Mouse (Mus musculus): ENCODE data around the gene Adck2. TPM values are rescaled to one million over a fixed set of nuclear protein-coding genes. Genes with fewer than 3 reads are reported as not detected.

The Adck2 gene
- total and polyA plus RNA-seq, 3 experiments, result 4.8 to 17.7 (median 16.5) TPM

DNA sequence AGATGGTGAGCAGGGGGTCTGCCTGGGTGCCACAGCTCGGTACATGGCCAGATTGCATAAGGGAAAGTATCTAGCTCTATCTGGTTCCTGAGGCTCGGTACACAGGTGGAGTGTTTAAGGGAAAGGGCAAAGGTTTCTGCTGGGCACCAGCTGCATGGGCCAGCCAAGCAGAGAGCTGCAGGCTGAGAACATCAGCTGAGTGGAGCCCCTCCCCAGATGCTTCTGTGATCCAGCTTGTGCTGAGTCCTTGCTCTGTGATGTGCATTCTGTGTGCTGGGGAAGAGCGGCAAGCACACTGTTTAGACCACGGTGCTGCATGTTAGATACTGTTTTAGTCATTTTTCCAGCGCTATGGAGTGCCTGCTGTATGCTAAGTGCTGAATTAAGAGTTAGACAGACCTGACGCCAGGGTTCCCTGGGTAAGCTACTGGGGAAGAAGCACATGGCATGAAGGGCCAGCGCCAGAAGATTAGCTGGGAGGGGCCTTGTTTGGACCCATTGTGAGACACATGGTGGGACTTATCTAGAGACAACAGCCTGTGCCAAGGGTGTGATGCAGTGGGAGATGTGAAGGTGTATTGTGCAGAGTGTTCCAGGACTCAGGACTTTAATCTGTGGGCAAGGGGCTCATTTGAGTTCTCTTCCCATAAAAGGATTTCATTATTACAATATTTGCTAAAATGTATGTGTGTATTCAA, 7.6 kb downstream of the Adck2 start:
- no peak for DNase-seq (ENCODE audit: extremely low read depth)
- in situ Hi-C loops (cut with MboI; ENCODE audit: low pct_ligation_motif_present, low pct_unique_long_range_greater_than_20kb, low sequenced_read_pairs) (no loop called here), dilution Hi-C loops (cut with MboI; ENCODE audit: extremely low pct_ligation_motif_present, extremely low pct_unique_long_range_greater_than_20kb, low sequenced_read_pairs) (no loop called here)
- H3K36me3 ChIP-seq (replicated peaks in 1 of 2; ENCODE audit: control insufficient read depth in 1 of 2, insufficient read depth in 1 of 2, low read length in 1 of 2), result peaks cover 28 to 89% of the 10 kb centered on the region in 2 experiments
- no peak overlapping the region for H3K9ac ChIP-seq (ENCODE audit: insufficient read depth, low read depth)
- peaks cover 0 to 4% of the 10 kb centered on the region in 2 experiments; a peak in 1 of 4 replicates for H3K4me1 ChIP-seq (ENCODE audit: control insufficient read depth in 1 of 2, insufficient read depth in 2 of 2)
- no peak overlapping the region for H3K27ac ChIP-seq (ENCODE audit: insufficient read depth, low read depth)
- H3K4me2 ChIP-seq (ENCODE audit: insufficient read depth, low read depth, poor library complexity, severe bottlenecking), result no peak overlapping the region
- H3K79me2 ChIP-seq (replicated peaks; ENCODE audit: control insufficient read depth, extremely low read depth, insufficient read depth, poor library complexity, severe bottlenecking), result no peaks in the 10 kb centered on the region
- no peaks in the 10 kb centered on the region for H3K9me3 ChIP-seq (replicated peaks; ENCODE audit: low read length)
- H3K4me3 ChIP-seq (replicated peaks in 1 of 3; ENCODE audit: low read depth in 2 of 3, low read length in 2 of 3, poor library complexity in 1 of 3), result no peak overlapping the region
- H3K27me3 ChIP-seq (replicated peaks), result no peaks in the 10 kb centered on the region
- TF ChIP-seq ZMIZ1 (IDR thresholded peaks at IDR 0.05; ENCODE audit: low read depth, low read length), result no peak
- no peak for TF ChIP-seq SMC3 (IDR thresholded peaks at IDR 0.05; ENCODE audit: low read depth, low read length)
- TF ChIP-seq RAD21 (IDR thresholded peaks at IDR 0.05; ENCODE audit: low read depth, low read length), result no peak
- TF ChIP-seq PAX5 (IDR thresholded peaks at IDR 0.05; ENCODE audit: low read length), result no peak
- no peak for TF ChIP-seq TBP (conservative IDR thresholded peaks at IDR 0.05; ENCODE audit: low read depth, low read length)
- TF ChIP-seq MYC (IDR thresholded peaks at IDR 0.05; ENCODE audit: low read depth, low read length), result no peak
- no peak for TF ChIP-seq SIN3A (IDR thresholded peaks at IDR 0.05; ENCODE audit: low read length)
- TF ChIP-seq ZC3H11A (IDR thresholded peaks at IDR 0.05; ENCODE audit: low read depth, low read length), result no peak
- TF ChIP-seq MAFK (IDR thresholded peaks at IDR 0.05; ENCODE audit: insufficient replicate concordance, low read length), result no peak

DNA sequence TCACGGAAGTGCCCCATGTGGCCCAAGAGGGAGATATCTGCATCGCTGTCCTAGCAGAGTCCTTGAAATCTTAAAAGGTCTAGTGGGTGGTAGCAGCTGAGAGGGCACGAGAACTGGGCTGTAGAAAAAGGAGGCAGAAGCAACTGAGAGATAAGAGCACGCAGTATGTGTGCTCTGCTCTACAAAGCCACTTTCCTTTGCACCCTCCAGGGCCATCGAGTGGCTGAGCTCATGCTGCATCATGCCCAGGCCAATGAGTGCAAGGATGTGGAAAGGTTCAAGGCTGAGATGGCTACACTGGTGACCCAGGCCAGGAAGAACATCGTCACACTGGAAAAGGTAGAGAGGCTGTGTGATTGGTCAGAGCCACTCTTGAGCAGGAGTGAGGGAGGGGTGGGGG, 11.8 kb downstream of the Adck2 start, which contains the start of gene Gm42420:
Gm42420 (plus strand) TSS at position 237 of the 400 bp plus-strand sequence.
- H3K4me3 ChIP-seq (replicated peaks in 1 of 3; ENCODE audit: low read depth in 2 of 3, low read length in 2 of 3, poor library complexity in 1 of 3), result no peak within 1 kb of the TSS
- H3K9me3 ChIP-seq (replicated peaks; ENCODE audit: low read length), result no peaks in the 10 kb centered on the region
- peaks cover 28 to 87% of the 10 kb centered on the region in 2 experiments for H3K36me3 ChIP-seq (replicated peaks in 1 of 2; ENCODE audit: control insufficient read depth in 1 of 2, insufficient read depth in 1 of 2, low read length in 1 of 2)
- no peak for TF ChIP-seq TCF12 (IDR thresholded peaks at IDR 0.05; ENCODE audit: low read depth, low read length)
- dilution Hi-C loops (cut with MboI; ENCODE audit: extremely low pct_ligation_motif_present, extremely low pct_unique_long_range_greater_than_20kb, low sequenced_read_pairs) (no loop called here), in situ Hi-C loops (cut with MboI; ENCODE audit: low pct_ligation_motif_present, low pct_unique_long_range_greater_than_20kb, low sequenced_read_pairs) (no loop called here)
- H3K27ac ChIP-seq (ENCODE audit: insufficient read depth, low read depth), result no peak within 1 kb of the TSS
- H3K9ac ChIP-seq (ENCODE audit: insufficient read depth, low read depth), result no peak within 1 kb of the TSS
- H3K79me2 ChIP-seq (replicated peaks; ENCODE audit: control insufficient read depth, extremely low read depth, insufficient read depth, poor library complexity, severe bottlenecking), result no peaks in the 10 kb centered on the region
- no peak for DNase-seq (ENCODE audit: extremely low read depth)
- H3K27me3 ChIP-seq (replicated peaks), result no peaks in the 10 kb centered on the region
- no peak within 1 kb of the TSS for H3K4me2 ChIP-seq (ENCODE audit: insufficient read depth, low read depth, poor library complexity, severe bottlenecking)
- H3K4me1 ChIP-seq (ENCODE audit: control insufficient read depth in 1 of 2, insufficient read depth in 2 of 2), result no peaks in the 10 kb centered on the region

DNA sequence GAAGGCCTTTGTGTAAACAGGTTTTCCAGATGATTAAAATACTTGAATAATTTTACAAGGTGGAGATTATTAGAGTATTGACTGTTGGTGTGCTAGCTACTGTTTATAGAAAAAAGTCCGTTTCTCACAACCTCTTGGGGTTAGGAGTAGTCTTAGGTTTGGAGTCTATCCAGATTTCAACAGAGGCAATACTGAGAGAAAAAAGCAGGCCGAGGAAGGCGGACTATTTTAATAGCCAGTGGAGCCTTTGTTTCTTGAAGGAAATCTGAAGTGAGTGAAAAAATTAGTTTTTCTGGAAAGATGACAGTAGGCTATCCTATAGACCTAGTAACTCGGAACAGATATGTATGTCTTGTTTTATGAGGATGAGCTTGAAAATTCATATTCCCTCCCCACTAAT, 17.8 kb downstream of the Adck2 start:
- in situ Hi-C loops (cut with MboI; ENCODE audit: low pct_ligation_motif_present, low pct_unique_long_range_greater_than_20kb, low sequenced_read_pairs) (no loop called here), dilution Hi-C loops (cut with MboI; ENCODE audit: extremely low pct_ligation_motif_present, extremely low pct_unique_long_range_greater_than_20kb, low sequenced_read_pairs) (no loop called here)
- no peaks in the 10 kb centered on the region for H3K9me3 ChIP-seq (replicated peaks; ENCODE audit: low read length)
- 0 out of 2 replicates have a peak overlapping the region, but pooled peaks have one; percentile 79 for H3K9ac ChIP-seq (ENCODE audit: insufficient read depth, low read depth)
- no peak overlapping the region for H3K27ac ChIP-seq (ENCODE audit: insufficient read depth, low read depth)
- peaks cover 4 to 24% of the 10 kb centered on the region in 2 experiments; a peak in 2 of 4 replicates for H3K4me1 ChIP-seq (ENCODE audit: control insufficient read depth in 1 of 2, insufficient read depth in 2 of 2)
- peaks cover 5 to 55% of the 10 kb centered on the region in 2 experiments for H3K36me3 ChIP-seq (replicated peaks in 1 of 2; ENCODE audit: control insufficient read depth in 1 of 2, insufficient read depth in 1 of 2, low read length in 1 of 2)
- H3K4me3 ChIP-seq (replicated peaks in 1 of 3; ENCODE audit: low read depth in 2 of 3, low read length in 2 of 3, poor library complexity in 1 of 3), result peak overlapping the region; percentile 80 to 93 (median 81)
- H3K27me3 ChIP-seq (replicated peaks), result no peaks in the 10 kb centered on the region
- H3K4me2 ChIP-seq (ENCODE audit: insufficient read depth, low read depth, poor library complexity, severe bottlenecking), result peak overlapping the region; percentile 58
- no peak for TF ChIP-seq SMC3 (IDR thresholded peaks at IDR 0.05; ENCODE audit: low read depth, low read length)
- no peak for TF ChIP-seq POLR2AphosphoS2 (IDR thresholded peaks at IDR 0.05; ENCODE audit: low read depth, low read length)
- no peak for TF ChIP-seq GABPA (IDR thresholded peaks at IDR 0.05; ENCODE audit: insufficient replicate concordance, low read depth, low read length)
- TF ChIP-seq MAFK (IDR thresholded peaks at IDR 0.05; ENCODE audit: insufficient replicate concordance, low read length), result no peak
- TF ChIP-seq ZMIZ1 (IDR thresholded peaks at IDR 0.05; ENCODE audit: low read depth, low read length), result no peak
- TF ChIP-seq BHLHE40 (IDR thresholded peaks at IDR 0.05; ENCODE audit: low read depth, low read length), result no peak
- no peak for TF ChIP-seq NELFE (IDR thresholded peaks at IDR 0.05; ENCODE audit: low read depth, low read length)
- TF ChIP-seq ELF1 (IDR thresholded peaks at IDR 0.05; ENCODE audit: low read depth, low read length), result no peak
- no peak for TF ChIP-seq MEF2A (IDR thresholded peaks at IDR 0.05; ENCODE audit: borderline replicate concordance, low read depth, low read length)
- no peak for TF ChIP-seq MAX (IDR thresholded peaks at IDR 0.05; ENCODE audit: low read length)
- TF ChIP-seq ZC3H11A (IDR thresholded peaks at IDR 0.05; ENCODE audit: low read depth, low read length), result no peak
- no peak for TF ChIP-seq SIN3A (IDR thresholded peaks at IDR 0.05; ENCODE audit: low read length)
- no peak for TF ChIP-seq E2F4 (IDR thresholded peaks at IDR 0.05; ENCODE audit: insufficient replicate concordance, low read depth, low read length)
- H3K79me2 ChIP-seq (replicated peaks; ENCODE audit: control insufficient read depth, extremely low read depth, insufficient read depth, poor library complexity, severe bottlenecking), result peaks cover 13% of the 10 kb centered on the region
- DNase-seq (ENCODE audit: extremely low read depth), result no peak

Data from CH12.LX (cell line).